Mouse (Mus musculus) hindbrain, postnatal 0 days (tissue): ENCODE measurements around the gene Hist1h3a. TPM values are rescaled to one million over a fixed set of nuclear protein-coding genes. Genes with fewer than 3 reads are reported as not detected.

Source experiments
- ATAC-seq: fragments of 200-750 bp; cut with Nextera tagmentation; 2 replicates; pipeline ENCODE4 v1.8.0; 2017; ENCODE audit warnings: mild to moderate bottlenecking, moderate TSS enrichment, moderate library complexity
- DNase-seq: peaks from one replicate; pipeline ENCODE4 v3.0.0-alpha.2; 2015; ENCODE audit warnings: low spot score
- H3K27ac ChIP-seq: fragments of 300-500 bp; sonication (generic); 2 replicates; pipeline ENCODE4 v1.5.1; 2014; ENCODE audit warnings: mild to moderate bottlenecking
- H3K27me3 ChIP-seq: fragments of 300-500 bp; sonication (generic); 2 replicates; pipeline ENCODE4 v1.6.1; 2014; ENCODE audit warnings: low read length, mixed read lengths; ENCODE audit not compliant: insufficient read depth
- H3K36me3 ChIP-seq: fragments of 300-500 bp; sonication (generic); 2 replicates; pipeline ENCODE4 v1.6.1; 2014; ENCODE audit warnings: low read length, mixed read lengths; ENCODE audit not compliant: insufficient read depth
- H3K4me1 ChIP-seq: fragments of 300-500 bp; sonication (generic); 2 replicates; pipeline ENCODE4 v1.6.1; 2014; ENCODE audit warnings: antibody characterized with exemption, low read length, mixed read lengths; ENCODE audit not compliant: insufficient read depth
- H3K4me2 ChIP-seq: fragments of 300-500 bp; sonication (generic); 2 replicates; pipeline ENCODE4 v1.6.1; 2014; ENCODE audit warnings: low read depth, mild to moderate bottlenecking, low read length, moderate library complexity, mixed read lengths
- H3K4me3 ChIP-seq: fragments of 300-500 bp; sonication (generic); 2 replicates; pipeline ENCODE4 v1.5.1; 2014; ENCODE audit warnings: low read length
- H3K9ac ChIP-seq: fragments of 300-500 bp; sonication (generic); replicated peaks from 2 replicates; pipeline ENCODE4 v1.6.1; 2014; ENCODE audit warnings: mild to moderate bottlenecking, low read length, moderate library complexity, mixed read lengths
- H3K9me3 ChIP-seq: fragments of 300-500 bp; sonication (generic); 2 replicates; pipeline ENCODE4 v1.6.1; 2016; ENCODE audit warnings: low read length, mixed read lengths
- CTCF ChIP-seq: IDR thresholded peaks from 2 replicates; pipeline ENCODE4 v1.5.1; 2016; ENCODE audit warnings: antibody characterized with exemption, control low read depth, low read depth
- WGBS: fragments of 180-500 bp; shearing (Covaris S2); extraction: QIAGEN DNeasy Blood & Tissue Kit; methylation state at CpG from one replicate; pipeline ENCODE4 v1.1.7; 2014; 5-methylcytosine and 5-hydroxymethylcytosine counted together
- polyA plus RNA-seq: library from polyadenylated mRNA; unstranded; fragments of >200 nt; fragmentation: Nextera tagmentation; extraction: Ambion mirVana; gene quantifications from 2 replicates; pipeline ENCODE4 v1.2.1, GENCODE M21; 2015
- total RNA-seq: library from RNA; depleted of rRNA; stranded (reverse); fragments of >200 nt; gene quantifications from 2 replicates; pipeline ENCODE4 v1.2.3, GENCODE M21; 2014

The Hist1h3a gene
- total and polyA plus RNA-seq, 2 experiments from 2014 or later = 1.5 to 2,055 TPM

- DNase-seq (no peak), ATAC-seq (no peak)
- Histone ChIP-seq H3K27ac (no peak overlapping the region), H3K27me3 (no peaks in the 10 kb centered on the region), H3K4me2 (no peak overlapping the region), H3K9me3 (no peaks in the 10 kb centered on the region), H3K36me3 (no peaks in the 10 kb centered on the region), H3K9ac (no peak overlapping the region), H3K4me3 (no peak overlapping the region), H3K4me1 (peaks cover under 1% of the 10 kb centered on the region; the same call in 1 of the 2 replicates)
- 91% methylated on average over 5 of the region's 5 CpGs for WGBS
- TF ChIP-seq CTCF = no peak
These were observed 19.0 kb downstream of the Hist1h3a start for GRCm38 (mm10) chr13:23743215-23743614.

- no peaks in the 10 kb centered on the region for H3K9me3 ChIP-seq
- ATAC-seq = no peak
- no peak for DNase-seq
- no peak overlapping the region for H3K9ac ChIP-seq
- no peaks in the 10 kb centered on the region for H3K27me3 ChIP-seq
- TF ChIP-seq CTCF = no peak
- no peak overlapping the region for H3K27ac ChIP-seq
- no peaks in the 10 kb centered on the region for H3K36me3 ChIP-seq
- peaks cover 6% of the 10 kb centered on the region; the same call in 1 of the 2 replicates for H3K4me1 ChIP-seq
- no peak overlapping the region for H3K4me2 ChIP-seq
- H3K4me3 ChIP-seq = no peak overlapping the region
These were observed 20.2 kb downstream of the Hist1h3a start for GRCm38 (mm10) chr13:23742007-23742406.

- Histone ChIP-seq H3K4me3 (no peak overlapping the region), H3K9me3 (no peaks in the 10 kb centered on the region), H3K27ac (no peak overlapping the region), H3K27me3 (no peaks in the 10 kb centered on the region), H3K4me2 (0 out of 2 replicates have a peak overlapping the region, but pooled peaks have one; percentile 98), H3K9ac (no peak overlapping the region), H3K36me3 (no peaks in the 10 kb centered on the region), H3K4me1 (peaks cover 6% of the 10 kb centered on the region; the same call in 1 of the 2 replicates)
- TF ChIP-seq CTCF = no peak
- ATAC-seq (no peak), DNase-seq (no peak)
- 67% methylated on average over 5 of the region's 5 CpGs for WGBS
These were observed 21.3 kb downstream of the Hist1h3a start for GRCm38 (mm10) chr13:23740910-23741309.

- no peak for DNase-seq
- no peak for TF ChIP-seq CTCF
- Histone ChIP-seq H3K4me2 (peak overlapping the region; percentile 98), H3K9ac (peak overlapping the region; percentile 74), H3K27me3 (no peaks in the 10 kb centered on the region), H3K9me3 (no peaks in the 10 kb centered on the region), H3K27ac (peak overlapping the region; percentile 94; the same call in 1 of the 2 replicates), H3K4me3 (peak overlapping the region; percentile 52), H3K4me1 (peaks cover 6% of the 10 kb centered on the region; the same call in 1 of the 2 replicates), H3K36me3 (no peaks in the 10 kb centered on the region)
- 33% methylated on average over 13 of the region's 13 CpGs for WGBS
- no peak for ATAC-seq
These were observed 21.8 kb downstream of the Hist1h3a start for GRCm38 (mm10) chr13:23740256-23740840.

GRCm38 (mm10) chr13:23739922-23740252, 22.3 kb downstream of the Hist1h3a start:
- H3K27me3 ChIP-seq = no peaks in the 10 kb centered on the region
- H3K4me2 ChIP-seq = peak overlapping the region; percentile 98
- no peak for ATAC-seq
- no peaks in the 10 kb centered on the region for H3K9me3 ChIP-seq
- under 1% methylated on average over 14 of the region's 14 CpGs for WGBS
- no peak for TF ChIP-seq CTCF
- peak overlapping the region; percentile 94 for H3K27ac ChIP-seq
- H3K4me1 ChIP-seq = peaks cover 6% of the 10 kb centered on the region; the same call in 1 of the 2 replicates
- H3K36me3 ChIP-seq = no peaks in the 10 kb centered on the region
- H3K4me3 ChIP-seq = peak overlapping the region; percentile 52
- DNase-seq = no peak
- H3K9ac ChIP-seq = peak overlapping the region; percentile 74

- H3K9ac ChIP-seq = peak overlapping the region; percentile 74
- ATAC-seq (peak; percentile 93), DNase-seq (peak; percentile 97)
- peaks cover 6% of the 10 kb centered on the region; the same call in 1 of the 2 replicates for H3K4me1 ChIP-seq
- H3K9me3 ChIP-seq = no peaks in the 10 kb centered on the region
- H3K27me3 ChIP-seq = no peaks in the 10 kb centered on the region
- H3K27ac ChIP-seq = peak overlapping the region; percentile 94
- H3K4me2 ChIP-seq = peak overlapping the region; percentile 98
- no peaks in the 10 kb centered on the region for H3K36me3 ChIP-seq
- under 1% methylated on average over 39 of the region's 39 CpGs for WGBS
- TF ChIP-seq CTCF = no peak
- peak overlapping the region; percentile 52 for H3K4me3 ChIP-seq
These were observed 22.9 kb downstream of the Hist1h3a start for GRCm38 (mm10) chr13:23739069-23739921.
